Mouse (Mus musculus): ENCODE data around the gene Gm4846.
"Not testable (repeated sequence)": the region's sequence is repeated elsewhere in the genome, so short reads cannot be mapped to it uniquely, and the experiment has no call there.

GRCm38 (mm10) chr1:166504206-166504605 lies 6.8 kb upstream of the Gm4846 start:
- TF ChIP-seq CTCF (IDR thresholded peaks at IDR 0.05; ENCODE audit: low read depth, low read length); TAL1 (conservative IDR thresholded peaks at IDR 0.05; ENCODE audit: low read depth, low read length); GATA1 (IDR thresholded peaks at IDR 0.05; ENCODE audit: borderline replicate concordance, low read length); POLR2AphosphoS5 (IDR thresholded peaks at IDR 0.05; ENCODE audit: insufficient replicate concordance, low read depth, low read length); GATA2 (IDR thresholded peaks at IDR 0.05; ENCODE audit: borderline replicate concordance, low read depth, low read length): not testable (repeated sequence)
